Mouse (Mus musculus): Measurements from ENCODE around the gene Mrtfb.

Mrtfb gene

DNA sequence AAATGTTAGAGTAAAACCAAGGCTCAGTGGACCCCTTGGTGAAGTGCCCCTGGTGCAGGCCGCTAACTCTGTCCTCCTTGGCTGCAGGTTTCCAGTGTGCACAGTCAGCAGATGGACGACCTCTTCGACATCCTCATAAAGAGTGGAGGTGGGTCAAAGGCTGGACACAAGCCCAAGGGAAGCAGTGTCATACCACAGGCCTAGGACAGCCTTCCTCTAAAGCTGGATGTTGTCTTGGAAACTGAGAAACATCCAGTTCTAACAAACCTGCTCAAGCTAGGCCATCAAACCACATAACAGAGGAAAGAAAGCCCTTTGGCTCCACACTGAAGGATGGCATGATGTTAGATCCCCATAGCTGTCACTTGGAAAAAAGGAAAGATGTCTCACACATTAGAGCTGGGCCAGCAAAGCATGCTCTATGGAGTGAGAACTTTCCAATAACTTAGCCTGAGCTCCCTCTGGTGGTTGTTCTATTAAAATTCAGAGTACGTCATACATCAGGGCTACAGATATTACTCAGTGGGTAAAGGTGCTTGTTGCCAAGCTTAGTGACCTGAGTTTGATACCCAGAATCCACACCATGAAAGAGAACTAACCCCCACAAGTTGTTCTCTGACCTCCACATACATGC lies 153.4 kb downstream of the Mrtfb start:
- peak; percentile 70 to 86 for DNase-seq

DNA sequence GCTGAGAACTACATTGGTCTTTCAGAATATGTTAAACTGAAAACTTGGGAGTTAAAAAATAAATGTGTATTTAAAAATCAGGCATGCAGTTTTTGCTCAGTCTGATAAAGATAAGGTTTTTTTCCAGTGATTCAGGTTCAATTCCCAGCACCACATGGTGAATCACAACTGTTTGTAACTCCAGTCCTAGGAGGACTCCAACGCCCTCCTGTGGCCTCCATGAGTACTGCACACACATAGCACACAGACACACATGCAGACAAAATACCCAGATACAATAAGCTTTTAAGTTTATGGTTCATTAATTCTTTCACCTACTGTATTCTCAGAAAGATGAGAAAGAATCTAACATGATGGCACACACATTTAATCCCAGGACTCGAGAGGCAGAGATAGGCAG lies 154.5 kb downstream of the Mrtfb start:
- DNase-seq = no peak

DNA sequence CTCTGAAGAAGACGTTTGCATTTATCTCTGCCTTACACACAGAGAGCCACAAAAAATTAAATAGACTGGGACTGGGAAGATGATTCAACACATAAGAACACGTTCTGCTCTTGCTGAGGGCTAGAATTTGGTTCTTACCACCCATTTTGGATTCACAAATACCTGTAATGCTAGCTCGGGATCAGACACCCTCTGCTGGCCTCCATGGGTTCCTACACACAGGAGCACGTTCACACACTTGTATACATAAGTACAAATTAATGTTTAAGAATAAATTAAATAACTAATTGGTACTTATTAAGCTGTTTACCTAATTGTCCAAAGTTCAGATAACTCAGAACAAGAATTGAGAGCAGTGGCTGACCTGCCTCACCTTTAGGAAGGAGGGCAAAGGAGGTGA lies 155.2 kb downstream of the Mrtfb start:
- no peak for DNase-seq

DNA sequence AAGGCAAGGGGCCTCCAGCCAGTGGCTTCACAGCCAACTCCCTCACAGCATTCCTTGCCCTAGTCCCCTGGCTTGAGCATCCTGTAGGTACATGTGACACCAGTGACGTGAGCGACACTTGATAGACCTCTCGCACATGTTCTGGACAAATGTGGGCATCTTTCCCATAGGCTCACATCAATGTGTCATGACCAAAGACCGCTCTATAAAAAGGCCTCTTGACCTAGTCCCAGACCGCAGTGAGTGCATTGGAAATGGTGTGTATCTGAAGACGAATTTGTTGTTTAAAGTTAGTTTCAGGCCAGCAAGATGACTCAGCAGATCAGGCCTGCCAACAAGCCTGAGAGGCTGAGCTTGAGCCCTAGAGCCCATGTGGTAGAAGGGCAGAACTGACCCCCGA lies 158.3 kb downstream of the Mrtfb start:
- DNase-seq = no peak

DNA sequence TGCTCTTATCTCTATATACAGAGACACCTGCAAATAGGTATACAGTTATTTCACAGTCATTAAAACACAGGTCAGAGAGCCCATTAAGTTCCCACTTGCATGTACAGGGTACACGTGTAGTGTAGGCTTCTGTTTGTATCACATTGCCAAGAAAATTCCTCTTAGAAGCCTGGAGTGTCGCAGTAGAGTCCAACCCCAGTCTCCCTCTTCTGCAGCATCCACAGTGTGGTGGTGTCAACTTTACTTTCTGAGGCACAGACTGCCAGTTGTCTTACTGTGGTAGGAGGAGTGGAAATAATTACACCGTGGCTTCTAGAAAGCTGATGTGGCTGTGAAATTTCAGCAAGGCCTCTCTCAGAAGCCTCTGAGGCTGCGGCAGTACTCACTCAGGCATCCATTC lies 158.7 kb downstream of the Mrtfb start:
- no peak for DNase-seq

DNA sequence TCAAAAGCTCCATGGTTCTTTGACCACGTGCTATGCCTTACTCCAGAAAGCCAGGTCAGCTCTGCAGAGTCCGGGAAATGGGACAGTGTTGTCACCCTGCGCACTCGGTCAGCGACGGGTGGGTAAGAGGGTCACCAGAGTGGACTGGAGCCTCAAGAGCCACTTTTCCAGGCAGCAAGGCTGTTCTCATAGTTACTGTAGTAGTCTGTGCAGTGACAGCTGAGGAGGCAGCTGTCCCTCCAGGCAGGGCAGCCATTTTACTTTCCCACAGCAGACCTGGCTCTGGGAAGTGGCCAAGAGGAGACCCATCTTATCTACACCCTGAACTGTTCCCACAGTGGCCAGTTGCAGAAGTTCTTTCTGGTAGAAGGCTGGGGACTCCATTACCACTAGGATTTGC lies 159.2 kb downstream of the Mrtfb start:
- DNase-seq = peak in 1 of 2 experiments; percentile 18

DNA sequence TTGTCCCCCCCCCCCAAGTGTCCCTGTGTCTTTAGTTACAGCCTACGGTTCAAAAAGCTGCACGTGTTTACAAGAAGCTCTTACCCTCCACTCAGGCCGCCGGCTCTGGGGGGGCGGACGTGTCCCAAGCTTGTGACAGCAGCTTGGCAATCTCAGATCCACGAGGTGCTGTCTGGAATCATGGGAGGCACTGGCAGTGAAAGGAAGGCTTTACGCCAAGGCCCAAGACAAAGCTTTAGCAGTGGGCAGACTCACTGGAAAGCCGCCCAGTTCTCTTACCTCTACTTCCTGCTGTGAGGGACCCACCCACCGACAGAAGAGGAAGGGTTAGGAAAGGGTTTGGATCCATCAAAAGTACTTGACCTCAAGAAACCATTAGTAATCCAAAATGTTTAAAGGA lies 160.2 kb downstream of the Mrtfb start:
- DNase-seq = peak; percentile 82 to 86

DNA sequence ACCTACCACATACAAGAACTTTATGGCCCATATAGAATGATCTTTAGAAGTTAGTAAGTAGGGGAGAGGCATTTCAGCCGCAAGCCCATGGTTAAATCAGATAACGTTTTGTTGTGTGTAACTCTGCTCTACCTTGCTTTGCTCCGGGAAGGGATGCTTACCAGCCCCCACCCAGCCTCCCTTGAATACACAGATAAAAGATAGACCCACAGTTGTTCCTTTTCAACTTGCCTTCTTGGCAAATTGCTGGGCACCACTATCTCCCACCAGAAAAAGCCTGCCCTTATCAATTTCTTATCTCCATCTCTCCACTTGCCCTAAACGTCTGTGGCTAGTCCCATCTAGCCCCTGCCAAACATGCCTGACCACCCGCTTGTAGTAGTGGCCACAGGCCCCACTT lies 161.6 kb downstream of the Mrtfb start:
- no peak for DNase-seq

DNA sequence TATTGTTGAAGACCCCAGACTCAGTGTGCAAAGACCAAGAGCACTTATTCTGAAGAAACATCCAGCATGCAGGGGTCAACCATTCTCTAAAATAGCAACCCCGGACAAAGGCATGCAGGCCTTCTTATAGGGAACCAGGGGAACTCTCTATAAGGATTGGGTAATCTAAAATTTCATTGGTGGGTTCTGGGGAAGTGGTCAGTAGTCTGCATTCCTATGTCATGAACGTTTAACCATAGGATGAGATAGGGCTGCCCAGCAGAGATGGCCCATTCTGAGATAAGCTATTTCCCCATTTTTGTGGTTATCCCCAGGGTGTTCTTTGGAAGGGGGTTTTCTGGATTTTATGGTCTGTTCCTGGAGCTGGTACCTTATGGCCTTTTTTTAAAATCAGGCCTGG lies 163.5 kb downstream of the Mrtfb start:
- DNase-seq = no peak

DNA sequence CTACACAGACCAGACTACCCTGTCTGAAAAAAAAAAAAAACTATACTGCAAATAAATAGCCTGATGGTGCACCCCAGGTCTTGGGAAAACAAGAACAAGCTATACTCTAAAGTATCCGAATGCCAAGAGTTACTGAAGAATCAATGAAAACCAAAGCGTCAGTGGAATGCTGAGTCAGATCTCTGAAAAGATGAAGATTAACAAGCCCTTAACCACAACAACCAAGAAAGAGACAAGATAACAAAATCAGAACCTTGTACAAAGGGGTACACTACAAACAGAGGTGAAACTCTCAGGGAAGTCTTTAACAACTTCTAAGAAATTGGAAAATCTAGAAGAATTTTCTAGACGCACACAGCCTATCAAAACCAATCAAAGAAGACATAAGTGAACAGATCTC lies 166.2 kb downstream of the Mrtfb start:
- no peak for DNase-seq

DNA sequence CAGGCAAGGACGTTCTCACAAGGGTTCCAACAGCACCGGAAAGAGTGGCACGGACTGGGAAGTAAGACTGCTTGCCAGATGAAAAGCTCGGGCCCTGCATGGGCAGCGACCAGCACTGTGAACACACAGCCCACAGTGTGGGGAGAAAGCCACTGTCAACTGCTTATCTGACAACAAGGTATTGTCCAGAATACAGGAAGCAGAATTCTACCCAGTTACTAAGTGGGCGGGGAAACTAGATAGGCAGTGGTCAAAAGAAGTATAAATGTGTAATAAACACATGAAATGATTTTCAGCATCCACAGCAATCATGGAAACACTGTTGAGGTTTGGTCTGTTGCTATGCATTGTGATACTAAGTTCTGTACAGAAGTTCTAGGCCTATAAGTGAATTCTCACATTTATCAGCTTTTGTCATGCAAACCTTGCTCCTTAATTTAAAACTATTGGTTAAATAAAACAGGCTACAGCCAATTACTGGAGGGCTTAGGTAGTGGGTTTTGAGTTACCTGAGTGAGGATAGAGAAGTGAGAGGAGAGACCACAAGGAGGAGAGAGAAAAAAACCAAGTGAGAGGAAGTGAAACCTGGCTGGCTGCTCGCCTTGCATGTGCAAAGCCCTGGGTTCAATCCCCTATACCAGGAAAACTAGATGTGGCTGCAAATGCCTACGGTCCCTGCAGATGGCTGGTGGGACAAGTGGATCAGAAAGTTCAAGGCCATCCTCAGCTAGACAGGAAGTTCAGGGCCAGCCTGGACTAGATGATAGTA lies 167.5 kb downstream of the Mrtfb start:
- no peak for DNase-seq

DNA sequence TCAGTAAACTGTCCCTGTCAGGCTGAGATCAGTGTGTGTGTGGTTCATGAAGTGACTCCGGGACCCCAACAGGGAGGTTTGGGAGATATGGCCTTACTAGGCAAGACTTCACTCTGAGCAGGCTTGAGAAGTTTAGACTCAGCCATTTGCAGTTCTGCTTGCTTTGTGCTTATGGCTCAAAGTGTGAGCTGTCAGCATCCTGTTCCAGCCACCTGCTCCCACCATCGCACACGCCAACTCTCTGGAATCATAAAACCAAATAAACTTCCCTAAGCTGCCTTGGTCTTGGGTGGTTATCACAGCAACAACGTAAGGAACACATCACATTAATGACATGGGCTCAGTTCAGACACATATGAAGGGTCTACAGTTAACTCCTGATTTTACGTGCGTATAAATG lies 169.5 kb downstream of the Mrtfb start:
- no peak for DNase-seq

DNA sequence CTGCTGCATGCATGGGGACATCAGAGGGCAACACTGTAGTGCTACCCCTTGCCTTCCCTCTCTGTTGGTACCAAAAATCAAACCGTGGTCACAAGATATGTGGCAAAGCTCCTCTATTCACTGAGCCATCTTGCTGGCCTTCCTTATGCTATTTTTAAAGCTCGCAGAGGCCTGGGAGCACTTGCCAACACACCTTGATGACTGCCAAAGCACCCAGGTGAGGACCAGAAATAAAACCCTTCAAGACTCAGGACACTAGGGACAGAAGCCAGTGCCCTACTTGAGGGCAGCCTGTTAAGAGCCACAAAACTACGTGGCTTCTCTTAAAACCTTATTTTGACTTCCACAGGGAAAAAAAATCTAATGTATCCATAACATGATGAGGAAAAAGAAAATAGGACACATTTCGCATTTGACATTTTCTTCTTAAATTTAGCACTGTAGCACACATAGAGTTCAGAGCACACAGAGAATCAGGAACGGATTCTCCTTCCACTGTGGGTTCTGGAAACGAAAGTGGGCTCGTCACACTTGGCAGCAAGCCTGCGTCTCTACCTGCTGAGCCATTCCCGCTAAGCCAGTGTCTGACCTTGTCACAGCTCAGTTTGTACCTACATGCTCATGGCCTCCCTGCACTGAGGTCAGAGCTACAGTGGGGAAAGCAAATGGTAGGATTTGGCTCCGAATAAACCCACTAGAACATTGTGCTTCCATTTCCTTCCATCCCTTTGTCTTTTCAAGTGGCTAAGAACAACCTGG lies 170.7 kb downstream of the Mrtfb start:
- DNase-seq = peak; percentile 79 to 84

DNA sequence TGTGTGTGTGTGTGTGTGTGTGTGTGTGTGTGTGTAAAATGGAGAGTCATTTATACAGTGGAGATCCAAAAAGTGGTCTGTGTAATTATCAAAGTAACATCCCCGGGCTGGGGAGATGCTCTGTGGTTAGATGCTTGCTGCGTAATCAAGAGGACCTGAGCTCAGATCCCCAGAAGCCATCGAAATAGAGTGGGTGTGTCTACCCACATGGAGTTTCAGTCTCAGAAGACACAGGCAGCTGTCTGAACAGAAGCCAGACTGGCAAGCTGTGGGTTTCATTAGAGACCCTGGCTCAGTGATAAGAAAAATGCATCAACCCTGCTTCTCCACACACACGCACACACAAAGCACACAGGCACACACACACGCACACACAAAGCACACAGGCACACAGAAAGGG lies 171.8 kb downstream of the Mrtfb start:
- DNase-seq = no peak

DNA sequence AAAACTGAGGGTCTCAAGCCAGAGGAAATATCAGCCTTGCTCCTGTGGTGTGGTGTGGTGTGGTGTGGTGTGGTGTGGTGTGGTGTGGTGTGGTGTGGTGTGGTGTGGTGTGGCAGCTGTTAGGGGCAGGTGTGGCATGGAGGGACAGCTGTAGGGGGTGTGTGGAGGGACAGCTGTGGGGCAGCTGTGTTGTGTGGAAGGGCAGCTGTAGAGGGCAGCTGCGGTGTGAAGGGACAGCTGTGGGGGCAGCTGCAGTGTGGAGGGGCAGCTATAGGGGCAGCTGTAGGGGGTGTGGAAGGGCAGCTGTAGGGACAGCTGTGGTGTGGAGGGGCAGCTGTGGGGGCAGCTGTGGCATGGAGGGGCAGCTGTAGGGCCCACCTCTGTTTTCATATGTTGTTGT lies 172.5 kb downstream of the Mrtfb start:
- DNase-seq = no peak

DNA sequence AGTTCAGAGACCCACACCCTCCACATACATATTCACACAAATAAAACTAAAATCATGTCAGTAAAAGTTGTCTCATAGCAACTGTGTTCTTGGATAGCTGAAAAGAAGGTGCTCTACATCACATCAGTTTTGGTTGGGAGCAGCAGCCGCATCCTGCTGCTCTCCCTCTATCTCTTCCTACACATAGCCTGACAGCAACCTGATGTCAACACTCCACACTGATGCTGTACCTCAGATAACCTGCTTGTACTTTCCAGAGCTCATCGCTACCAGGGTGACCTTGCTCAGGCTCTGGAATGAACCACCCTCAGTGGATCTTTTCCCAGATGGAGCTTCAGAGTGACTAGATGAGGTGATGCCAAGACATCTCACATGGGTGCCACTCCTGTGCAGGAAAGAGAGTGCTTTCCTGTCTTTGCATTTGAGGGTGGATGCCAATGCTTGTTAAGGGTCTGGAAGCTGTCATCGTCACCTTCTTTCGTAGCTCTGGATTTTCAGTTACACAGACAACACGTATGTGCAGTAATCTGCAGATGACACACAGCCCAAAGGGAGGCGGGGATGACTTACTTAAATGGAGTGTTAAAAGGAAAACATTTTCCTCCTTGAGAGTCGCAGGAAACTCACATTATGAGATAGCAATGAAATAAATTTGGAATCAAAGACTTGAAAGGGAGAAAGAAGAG lies 173.8 kb downstream of the Mrtfb start:
- DNase-seq = no peak

DNA sequence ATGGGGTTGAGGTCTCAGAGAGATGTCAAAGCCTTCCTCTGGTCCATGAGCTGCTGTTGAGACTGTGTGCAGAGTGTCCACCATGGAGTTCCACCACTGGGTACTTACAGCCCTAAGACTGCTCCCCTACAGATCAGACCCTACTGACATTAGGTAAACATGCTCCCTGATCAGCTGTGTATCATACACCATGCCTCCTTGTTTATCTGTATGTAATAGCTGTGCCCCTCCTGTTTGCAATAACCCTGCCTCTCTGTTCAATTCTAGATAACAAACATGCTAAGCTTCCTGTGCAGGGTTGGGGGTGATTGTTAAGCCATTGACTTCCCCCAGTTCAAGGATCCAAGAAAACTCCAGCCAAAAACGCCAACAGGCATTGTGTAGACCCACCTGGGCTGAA lies 174.7 kb downstream of the Mrtfb start:
- no peak for DNase-seq

DNA sequence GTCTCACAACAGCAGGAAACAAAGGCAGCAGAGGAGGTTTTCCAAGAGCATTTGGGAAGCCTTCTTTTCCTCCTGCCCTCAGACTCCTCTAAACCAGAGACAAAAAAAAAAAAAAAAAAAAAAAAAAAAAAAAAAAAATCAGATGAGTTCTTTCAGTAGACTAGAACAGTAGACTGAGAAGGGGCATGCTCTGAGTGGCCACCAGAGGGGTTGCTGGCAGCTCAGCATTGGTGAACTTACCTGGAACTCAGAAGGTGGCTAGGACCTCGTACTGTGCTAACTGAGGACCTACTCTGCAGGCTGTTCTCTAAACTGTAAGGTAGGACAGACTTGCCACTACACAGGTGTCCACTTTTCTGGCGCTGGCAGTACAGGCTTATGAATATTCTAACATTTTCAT lies 179.3 kb downstream of the Mrtfb start:
- DNase-seq = no peak

DNA sequence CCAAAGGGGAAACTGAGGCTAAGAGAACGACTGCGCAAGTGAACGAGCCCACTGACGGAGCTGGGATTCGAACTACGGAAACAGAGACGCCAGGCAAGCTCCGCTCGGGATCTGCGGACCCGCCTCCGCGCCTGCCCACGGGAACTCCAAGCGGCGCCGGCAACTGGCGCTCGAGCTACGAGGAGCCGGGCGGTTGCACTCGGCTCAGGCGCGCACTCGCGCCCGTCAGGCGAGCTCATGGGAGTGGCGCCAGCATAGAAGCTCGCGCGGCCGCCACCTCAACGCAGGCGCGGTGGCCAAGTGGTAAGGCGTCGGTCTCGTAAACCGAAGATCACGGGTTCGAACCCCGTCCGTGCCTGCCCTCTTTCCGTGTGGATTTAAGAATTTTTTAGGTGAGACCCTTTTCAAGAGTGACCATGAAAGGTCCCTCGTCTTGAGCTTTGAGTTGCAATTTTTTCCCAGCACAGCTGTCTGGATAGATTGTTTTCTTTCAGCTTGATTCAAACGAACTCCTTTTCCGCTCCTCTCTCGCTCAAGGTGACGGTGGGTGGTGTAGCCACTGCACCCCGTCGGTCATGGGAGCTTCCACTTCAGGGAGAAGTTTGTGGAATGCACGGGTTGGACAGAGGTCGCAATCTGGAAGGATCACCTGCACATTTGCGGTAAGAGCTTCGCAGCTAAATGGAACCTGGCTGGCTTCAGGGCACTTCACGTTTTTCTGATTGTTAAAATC lies 180.9 kb downstream of the Mrtfb start:
- peak; percentile 98 for DNase-seq

DNA sequence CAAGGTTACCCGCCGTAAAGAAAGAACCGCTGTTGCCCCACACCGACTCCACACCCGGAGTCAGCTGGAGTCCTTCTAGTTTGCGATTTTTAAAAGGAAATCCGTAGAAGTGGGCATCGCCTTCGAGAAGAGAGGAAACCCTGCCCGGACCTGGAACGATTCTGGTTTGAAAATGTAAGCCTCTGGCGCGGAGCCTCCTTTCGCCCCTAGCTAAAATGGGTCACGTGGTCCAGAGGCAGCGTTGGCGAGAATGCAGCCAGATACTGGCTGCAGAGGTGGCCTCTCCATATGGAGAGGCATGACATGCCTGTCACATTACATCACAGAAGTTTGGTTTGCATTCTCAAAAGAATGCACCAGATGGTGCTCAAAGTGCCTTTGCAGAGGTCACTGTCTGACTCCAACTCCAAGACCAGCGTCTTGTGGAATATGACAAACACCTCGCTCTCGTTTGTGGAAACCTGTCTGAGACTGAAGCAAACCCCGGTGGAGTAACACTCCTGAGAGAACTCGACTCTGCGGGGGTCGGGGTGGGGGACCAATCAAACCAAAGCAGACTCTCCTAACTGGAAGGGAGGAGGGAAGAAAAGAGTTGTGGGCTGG lies 181.6 kb downstream of the Mrtfb start:
- DNase-seq = peak; percentile 81 to 83

DNA sequence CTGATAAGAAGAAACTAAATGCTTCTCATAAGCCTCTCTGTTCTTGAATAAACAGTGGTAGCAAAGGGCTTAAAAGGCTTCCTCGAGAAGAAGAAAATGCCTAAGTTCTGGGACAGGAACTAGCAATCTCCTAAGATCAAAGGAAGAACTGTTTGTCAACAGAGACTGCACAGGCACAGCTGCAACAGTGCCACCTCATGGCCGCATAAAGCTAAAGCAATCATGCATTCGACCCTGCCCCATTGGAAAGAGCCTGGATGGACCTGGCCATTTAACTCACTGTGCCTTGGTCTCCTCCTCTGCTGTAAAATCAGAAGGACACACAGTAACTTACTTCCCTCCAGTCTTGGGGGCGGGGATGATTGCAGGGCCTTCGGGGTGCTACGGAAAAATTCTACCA lies 184.2 kb downstream of the Mrtfb start:
- DNase-seq = peak; percentile 72

DNA sequence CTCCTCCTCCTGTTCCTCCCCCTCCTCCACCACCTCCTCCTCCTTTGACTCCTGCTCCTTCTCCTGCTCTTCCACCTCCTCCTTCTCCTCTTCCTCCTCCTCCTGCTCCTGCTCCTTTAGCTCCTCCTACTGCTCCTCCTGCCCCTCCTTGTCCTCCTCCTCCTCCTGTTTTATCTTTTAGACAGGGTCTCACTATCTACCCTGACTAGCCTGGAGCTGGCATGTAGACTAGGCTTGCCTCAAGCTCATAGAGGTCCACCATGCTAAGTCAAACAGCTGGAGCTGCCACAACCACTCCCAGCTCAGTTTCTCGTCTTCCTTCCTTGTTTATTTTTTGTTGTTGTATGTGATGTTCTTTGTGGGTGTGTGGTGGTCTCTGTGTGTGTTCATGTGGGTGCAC lies 187.5 kb downstream of the Mrtfb start:
- no peak for DNase-seq

Measured in cerebellum, postnatal 10 days (tissue).